Mouse (Mus musculus) myocyte (in vitro differentiated cells): ENCODE measurements around the gene Ispd.

Source experiments
- E2F4 ChIP-seq: IDR thresholded peaks from one replicate; pipeline ENCODE4 v1.6.1; 2011; ENCODE audit warnings: mild to moderate bottlenecking, control low read depth, moderate library complexity; ENCODE audit not compliant: insufficient read depth
- MAX ChIP-seq: IDR thresholded peaks from one replicate; pipeline ENCODE4 v1.6.1; 2011; ENCODE audit warnings: low read depth, mild to moderate bottlenecking, control low read depth
- MYOG ChIP-seq, 3 experiments: IDR thresholded peaks; one replicate each; pipeline ENCODE4 v1.6.1; 2011; ENCODE audit warnings: control low read depth in 2 of 3, low read depth in 2 of 3, mild to moderate bottlenecking in 2 of 3; ENCODE audit not compliant: insufficient read length in 2 of 3, control insufficient read depth in 1 of 3, insufficient read depth in 1 of 3
- POLR2A ChIP-seq: IDR thresholded peaks from one replicate; pipeline ENCODE4 v1.6.1; 2011; ENCODE audit warnings: low read depth, mild to moderate bottlenecking, control low read depth, moderate library complexity; ENCODE audit not compliant: insufficient read length

DNA sequence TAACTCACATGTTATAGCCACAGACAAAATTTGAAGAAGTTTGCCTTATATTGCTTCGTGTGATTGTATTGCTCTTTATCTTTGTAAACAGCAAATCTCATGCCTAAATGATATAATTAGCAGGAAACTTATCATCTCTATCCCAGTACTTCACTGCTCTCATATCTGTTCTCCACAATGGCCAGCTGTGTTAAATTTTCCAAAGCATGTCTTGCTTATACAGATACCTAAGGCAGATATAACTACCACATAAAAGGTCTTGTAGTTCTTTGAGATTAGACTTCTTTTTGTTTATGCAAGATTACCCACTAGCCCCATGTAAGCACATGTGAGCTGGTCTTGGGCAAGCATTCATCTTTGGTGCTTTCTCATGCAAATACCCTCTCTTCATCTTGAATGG is 327.6 kb downstream of the Ispd start:
- TF ChIP-seq MAX, result no peak
- TF ChIP-seq E2F4, result no peak
- no peak for TF ChIP-seq POLR2A
- TF ChIP-seq MYOG (IDR thresholded peaks at IDR 0.05; ENCODE audit: control insufficient read depth in 1 of 3, insufficient read depth in 1 of 3, insufficient read length in 2 of 3, low read depth in 2 of 3), result no peak
